Mouse (Mus musculus): ENCODE measurements at regions not wholly inside any gene's neighbourhood (a gene's known extent, or its start where the extent isn't known, plus 50 kb on each side); places are given as distances from the start of the nearest gene placed in this dataset.

DNA sequence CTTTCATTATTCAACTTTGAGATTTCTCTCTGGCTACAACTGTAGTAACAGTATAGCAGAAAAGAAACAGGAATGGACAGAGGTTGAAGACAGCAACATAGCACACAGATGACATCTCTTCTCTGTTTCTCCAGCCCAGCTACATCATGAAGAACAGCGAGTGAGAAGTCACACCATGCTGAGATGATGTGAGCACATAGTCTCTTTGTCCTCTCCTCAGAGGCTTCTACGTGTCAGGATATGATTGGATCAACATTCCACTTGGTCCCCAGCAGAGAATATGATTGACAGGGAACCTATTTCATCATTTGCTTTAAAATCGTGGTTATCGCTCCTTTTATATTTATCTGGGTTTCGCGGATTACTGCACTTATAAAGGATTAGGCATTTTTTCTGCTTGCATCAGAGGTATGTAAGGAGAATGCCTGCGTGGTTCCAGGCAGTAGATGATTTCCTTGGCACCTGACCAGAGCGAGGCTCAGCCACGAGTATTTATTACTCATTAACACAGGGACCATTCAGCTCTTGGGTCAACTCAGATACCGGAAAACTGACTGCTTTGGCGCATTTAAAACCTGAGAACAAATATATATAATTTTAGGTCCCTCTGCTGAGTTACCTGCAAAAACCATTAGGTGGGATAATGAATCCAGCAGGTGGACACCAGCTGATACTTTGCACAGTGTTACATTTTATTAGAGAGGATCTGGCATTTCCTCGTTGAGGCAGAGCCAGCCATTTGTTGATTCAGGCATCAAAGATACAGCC lies 237.9 kb upstream of the Gm5148 start:
- no peak for DNase-seq

DNA sequence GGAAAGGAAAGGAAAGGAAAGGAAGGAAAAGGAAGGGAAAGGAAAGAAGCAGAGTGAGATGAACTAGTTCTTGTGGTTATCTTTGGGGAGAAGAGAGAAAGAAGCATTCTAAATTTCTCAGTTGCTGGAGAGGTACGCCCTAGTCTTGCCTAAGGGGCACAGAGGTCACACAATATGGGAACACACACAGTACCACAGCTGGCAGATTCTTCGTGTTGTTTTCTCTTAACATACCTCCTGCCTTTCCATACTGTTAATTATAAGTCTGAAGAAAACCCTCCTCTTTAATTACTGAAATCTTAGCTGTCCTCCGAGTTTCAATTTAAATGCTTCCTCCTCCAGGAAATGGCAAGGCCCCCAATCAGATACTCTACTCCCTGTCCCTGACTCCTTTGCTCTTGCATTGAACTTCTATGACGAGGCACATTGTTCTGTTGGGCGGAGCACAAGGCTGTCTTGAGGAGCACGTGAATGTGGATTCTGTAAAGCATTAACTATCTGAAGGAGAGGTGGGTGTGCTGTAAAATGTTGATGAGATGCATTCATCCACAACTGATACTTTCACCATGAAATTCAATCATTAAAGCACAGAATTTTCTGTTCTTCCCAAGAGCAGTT lies 234.2 kb upstream of the Gm5148 start:
- DNase-seq = no peak

DNA sequence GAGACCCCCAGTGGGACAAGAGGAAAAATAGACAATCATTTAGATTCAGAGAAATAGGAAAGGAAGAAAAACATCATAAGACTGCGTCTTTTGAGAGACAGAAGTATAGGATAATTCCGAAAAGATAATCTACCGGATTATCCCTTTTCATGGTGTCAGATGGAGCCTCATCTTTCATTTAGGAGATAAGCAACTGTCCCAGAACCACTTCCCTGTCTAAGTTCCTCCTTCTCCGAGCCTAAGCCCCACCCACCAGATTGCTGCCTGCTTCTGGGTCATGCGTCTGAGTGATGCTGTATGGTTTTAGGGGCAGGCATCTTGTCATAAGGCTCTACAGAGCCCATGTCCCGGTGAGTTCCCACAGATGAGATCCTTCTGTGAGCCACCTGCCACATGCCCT lies 232.3 kb upstream of the Gm5148 start:
- no peak for DNase-seq

DNA sequence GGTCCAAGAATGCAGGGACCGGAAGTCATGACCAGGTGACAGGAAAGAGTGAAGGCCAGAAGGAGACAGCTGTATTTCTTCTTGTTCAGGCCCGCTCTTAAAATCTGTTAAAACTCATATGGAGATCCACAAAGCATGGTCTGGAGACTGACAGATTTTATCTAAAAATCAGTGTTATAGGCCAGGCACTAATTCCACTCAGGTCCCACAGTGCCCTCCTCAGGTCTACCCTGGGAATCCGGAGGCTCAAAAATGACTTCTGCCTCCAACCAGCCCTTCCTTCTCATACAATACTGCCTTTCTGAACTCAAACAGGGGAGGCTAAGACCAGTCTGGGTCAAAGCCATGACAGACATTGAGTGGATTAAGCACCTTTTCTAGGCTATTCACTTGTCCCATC lies 228.6 kb upstream of the Gm5148 start:
- peak; percentile 12 for DNase-seq

DNA sequence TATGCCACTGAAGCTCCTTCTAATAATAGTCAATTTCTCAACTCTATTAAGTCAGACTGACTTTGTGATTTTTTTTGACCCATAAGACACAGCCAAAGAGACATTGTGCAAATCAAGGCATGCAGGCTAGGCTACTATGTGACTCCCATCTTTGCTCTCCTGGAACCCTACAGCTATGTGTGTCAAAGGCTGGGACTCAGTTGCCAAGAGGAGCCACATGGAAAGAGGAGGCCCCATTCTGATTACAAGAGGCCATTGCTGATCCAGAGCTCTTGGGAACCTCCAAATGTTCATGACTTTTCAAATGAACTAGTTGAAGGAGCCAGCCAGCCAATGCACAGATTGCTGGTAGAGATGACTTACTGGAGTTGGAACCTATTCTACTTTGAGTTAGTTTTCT lies 228.0 kb upstream of the Gm5148 start:
- DNase-seq = no peak

DNA sequence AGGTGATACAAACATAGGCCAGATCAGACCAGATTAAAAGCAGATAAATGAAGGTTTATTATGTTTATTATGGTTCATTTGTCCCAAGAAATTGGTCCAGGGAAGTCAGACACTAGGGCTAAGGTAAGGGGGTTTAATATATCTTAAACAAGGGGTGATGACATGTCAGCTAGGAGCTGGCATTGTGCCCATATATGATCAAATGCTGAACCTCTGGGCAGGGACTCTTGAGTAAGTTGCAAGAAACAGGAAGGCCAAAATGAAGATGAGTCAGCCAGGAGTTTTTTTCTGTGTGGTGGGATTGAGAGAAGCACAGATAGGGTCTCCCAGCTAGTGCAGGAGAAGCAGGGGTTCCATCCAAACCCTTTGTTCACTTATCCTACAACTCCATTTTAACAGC lies 219.4 kb upstream of the Gm5148 start:
- no peak for DNase-seq

DNA sequence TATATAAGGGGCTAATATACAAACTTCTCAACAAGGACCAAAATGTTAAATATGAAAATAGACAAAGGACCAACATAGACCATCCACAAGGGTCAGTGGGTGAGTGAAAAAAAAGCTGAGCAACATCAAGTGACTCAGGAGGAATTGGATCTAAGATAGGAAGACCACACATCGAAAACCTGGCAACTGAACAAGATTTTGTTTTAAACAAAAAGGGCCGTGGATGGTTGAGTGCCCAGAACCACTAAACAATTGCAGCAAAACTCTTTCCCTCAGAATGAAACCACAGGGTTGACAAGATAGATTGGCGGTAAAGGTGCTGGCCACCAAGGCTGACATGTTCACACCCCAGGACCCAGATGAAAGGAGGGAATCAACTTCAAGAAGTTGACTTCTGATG lies 215.7 kb upstream of the Gm5148 start:
- no peak for DNase-seq

DNA sequence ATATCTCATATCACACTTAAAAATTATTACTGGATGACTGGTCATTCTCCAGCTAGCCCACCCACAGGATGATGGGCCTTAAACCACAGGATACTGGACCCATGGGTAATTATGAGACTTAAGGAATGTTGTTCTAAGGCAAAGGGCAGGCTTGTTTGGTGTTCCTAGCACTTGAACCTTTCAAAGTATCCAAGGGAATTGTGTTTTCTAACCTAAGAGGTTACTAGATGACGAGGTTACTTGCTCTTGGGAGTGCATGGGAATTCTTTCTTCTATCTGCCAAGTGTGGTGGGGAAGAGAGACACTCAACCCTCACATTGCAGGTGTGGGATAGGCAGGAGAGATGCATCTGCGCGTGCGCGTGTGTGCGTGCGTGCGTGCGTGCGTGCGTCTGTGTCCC lies 214.6 kb upstream of the Gm5148 start:
- DNase-seq = no peak

DNA sequence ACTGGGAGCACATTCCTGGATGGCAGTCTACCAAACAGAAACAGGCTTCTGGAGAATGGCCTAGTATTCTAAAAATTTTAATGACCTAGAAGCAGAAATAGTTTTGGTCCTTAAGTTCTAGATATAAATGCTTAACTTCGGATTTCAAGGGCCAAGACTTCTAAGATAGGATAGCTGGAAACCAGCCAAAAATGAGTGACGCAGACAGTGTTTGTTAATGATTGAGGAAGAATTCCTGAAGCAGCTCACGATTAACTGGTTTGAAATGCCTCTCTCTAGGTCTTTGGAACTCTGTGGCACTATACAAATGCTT lies 213.9 kb upstream of the Gm5148 start:
- no peak for DNase-seq

DNA sequence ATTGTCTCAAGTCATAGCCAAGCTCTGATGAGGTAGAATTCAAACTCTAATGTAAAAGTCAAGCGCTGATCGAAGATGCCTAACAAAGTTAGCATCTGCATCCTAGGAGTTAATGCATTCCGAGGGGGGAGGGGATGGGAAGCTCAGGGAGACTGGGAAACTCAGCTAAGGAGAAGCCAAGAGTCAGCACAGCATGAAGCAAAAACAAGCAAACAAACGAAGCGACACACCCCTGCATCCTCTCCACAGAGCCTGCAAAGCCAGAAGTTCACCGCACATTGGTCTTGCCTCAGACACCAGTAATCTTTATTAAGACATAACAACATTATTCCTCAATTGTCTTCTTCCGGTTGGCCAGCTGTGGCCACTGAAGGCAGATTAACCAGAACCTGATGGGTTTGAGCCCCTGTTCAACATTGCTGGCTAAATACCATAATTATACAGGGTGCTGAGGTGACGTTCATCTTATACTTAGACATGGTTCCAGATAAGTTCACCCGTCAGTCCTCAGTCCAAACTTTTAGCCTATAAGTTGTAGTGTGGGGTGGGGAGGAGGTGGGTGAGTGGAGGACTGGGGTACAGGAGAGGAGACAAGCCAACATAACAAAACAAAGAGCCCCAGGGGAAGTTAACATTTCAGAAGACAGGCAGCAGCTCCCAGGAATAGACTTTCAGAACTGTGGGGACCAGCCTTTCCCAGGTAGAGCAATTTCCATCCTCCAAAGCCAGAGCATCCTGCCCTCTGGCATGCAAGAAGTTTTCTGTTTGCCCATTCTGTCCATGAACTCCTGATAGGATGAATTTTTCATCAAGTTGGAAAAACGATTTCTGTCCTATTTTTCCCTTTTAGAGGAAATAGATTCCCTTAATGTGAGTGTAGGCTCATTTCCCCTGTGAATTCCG lies 213.3 kb upstream of the Gm5148 start:
- DNase-seq = no peak

DNA sequence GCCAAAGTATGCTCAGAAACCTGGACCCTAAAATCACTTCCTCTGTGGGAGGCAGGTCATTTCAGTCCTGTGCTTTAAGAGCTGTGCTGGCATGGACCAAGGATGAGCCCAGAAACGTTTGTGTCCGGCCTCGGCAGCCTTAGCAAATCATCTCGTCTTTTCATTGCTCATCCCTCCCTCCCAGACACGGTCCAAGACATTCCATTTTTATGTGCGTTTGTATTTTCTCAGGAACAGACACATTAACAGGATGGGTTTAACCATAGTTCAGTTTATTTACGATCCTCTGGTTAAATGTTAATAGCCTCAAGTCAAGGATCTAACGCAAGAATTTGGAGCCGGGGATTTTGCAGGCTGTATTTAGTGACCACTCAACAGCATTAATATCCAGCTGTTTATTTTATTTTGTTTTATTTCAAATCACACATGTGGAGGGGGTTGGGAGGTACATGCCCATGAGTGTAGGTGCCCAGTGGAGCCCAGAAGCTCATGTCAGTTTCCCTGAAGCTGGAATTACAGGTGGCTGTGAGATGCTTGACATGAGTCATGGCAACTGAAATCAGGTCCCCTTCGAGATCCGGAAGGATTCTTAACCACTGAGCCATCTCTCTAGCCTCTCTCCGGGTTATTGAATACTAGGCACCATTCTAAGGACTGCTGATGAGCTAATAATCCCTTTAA lies 212.1 kb upstream of the Gm5148 start:
- no peak for DNase-seq

DNA sequence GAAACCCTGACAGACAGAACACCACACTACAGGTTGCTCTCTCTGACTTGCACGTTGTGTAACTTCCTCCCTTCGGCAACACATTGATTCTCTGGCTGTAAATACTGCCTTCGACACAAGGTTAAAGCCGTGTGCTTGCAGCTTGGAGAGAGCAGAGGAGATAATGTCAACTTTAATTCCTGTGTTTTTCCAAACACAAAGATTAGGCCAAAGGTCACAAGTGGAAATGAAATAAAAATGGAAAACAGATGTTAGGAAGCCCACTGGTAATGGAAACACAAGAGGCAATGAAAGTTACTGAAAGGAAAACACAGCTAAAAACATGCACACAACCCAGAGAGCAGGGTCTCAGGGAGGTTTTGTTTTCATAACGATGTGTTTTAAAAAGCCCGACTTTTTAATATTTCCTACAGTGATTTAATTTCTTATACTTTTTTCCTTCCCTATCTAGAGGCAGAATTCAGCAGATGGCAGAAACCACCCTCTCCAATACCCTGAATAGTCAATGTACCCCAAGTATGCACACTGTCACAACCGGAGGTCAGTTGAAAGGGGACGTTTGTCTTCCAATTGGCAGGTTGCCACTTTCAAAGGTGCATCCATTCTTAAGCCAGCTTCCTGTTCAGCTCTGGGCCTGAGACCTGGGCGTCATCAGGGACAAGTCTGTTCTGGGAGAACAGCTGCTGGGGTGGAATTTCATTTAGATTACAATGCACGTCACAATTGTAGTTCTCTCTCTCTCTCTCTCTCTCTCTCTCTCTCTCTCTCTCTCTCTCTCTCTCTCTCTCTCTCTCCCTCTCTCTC lies 210.8 kb upstream of the Gm5148 start:
- DNase-seq = no peak

DNA sequence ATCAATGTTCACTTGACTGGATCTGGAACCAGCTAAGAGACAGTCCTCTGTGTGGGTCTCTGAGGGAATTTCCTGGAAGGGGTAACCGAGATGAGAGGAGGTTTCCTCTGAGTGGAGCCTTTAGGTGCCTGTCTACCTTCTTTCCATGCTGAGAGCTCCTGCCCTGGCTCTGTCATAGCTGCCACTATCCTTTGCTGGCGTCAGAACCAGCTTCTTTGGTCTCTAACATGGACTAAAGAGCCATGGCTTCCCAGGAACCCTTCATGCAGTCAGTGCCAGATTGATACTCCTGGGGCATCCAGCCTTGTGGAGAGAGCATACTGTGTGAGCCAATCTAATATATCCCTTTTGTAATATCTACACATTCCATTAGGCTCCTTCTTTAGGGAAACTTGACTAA lies 209.9 kb upstream of the Gm5148 start:
- DNase-seq = no peak

DNA sequence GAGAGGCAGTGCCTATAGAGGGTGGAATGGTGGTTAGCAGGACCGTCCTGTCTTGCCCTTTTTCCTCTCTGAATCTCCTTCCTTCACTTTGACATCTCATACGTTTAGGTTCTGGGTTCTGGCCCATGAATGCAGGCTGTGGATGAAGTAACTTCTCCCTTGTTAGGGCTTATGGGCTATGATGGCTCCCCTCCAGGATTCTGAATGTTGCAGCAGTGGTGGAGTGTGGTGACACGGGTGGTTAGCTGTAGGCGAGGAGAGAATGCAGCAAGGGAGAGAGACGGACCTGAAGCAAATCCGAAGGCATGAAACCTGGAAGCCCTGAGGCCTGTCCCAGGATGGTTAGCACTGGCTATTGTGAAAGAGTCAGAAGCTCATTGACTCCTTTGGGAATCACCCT lies 204.4 kb upstream of the Gm5148 start:
- no peak for DNase-seq

DNA sequence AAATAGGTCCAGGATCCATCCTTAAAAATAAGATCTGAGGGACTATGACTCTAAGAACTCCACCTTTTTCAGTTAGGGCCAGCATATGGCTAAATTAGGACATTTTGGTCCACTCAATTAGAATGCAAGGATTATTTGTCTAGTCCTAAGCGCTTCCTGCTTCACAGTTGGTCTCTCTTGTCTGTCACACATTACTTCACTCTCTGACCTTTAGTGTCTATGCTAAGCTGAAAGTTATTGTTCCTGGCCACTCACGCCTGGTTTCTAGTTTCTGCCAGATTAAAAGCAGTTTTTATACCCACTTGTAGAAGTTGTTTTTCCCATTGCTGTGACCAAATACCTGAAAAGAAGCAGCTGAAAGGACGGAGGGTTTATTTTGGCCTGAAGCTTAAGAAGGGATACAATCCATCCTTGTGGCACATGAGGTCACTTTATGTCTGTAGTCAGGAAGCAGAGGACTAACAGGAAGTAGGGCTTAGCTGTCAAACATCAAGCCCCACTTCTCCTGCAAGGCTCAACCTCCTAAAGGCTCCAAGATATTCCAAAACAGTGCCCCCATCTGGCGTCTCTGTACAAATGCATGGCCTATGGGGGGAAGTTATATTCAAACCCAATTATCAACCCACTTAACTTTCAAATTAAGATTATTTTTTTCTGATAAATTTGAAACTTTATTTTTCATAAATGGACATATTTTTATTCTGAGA lies 195.3 kb upstream of the Gm5148 start:
- no peak for DNase-seq

DNA sequence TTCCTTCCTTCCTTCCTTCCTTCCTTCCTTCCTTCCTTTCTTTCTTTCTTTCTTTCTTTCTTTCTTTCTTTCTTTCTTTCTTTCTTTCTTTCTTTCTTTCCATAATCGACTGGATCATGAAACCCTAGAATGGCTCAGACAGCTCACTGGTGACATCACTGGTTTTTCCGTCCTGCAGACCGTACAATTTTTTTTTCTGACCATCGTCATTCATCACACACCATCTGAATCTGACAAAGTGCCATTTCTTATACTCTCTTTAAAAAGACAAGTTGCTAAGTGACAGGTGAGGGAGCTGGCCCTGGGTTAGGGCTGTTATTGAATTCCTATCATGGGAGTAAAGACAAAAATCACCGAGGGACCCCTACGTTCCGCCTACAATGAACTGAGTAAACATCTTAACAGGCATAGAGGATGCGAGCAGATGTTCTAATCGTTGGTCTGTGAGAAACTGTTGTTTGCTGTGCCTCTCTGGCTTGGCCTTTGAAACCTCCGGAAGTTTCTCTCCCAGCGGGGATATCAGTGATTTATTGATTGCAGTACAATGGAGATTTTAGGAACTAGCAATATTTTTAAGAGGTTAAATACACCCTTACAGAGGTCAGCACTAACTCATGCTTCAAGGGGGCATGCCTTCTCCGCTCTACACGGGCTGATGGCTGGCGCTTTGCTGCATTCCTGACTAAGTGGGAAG lies 192.6 kb upstream of the Gm5148 start:
- no peak for DNase-seq

DNA sequence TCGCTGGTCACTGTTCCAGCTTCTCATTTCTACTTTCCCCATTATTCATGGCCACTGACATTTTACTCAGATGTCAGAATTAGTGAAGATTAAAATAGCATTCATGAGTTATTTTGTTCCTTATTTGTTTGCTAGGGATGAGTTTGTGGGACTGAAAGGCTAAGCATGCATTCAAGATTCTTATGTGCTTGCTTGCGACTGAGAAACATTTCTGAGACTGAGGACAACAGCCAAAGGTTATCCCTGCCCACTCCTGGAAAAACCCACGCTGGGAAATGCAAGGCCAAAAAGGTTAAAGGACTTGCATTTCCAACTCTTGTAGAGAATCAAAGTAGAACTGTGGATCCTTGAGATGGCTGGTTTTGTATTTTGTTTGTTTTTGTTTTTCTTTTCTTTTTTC lies 192.0 kb upstream of the Gm5148 start:
- no peak for DNase-seq

DNA sequence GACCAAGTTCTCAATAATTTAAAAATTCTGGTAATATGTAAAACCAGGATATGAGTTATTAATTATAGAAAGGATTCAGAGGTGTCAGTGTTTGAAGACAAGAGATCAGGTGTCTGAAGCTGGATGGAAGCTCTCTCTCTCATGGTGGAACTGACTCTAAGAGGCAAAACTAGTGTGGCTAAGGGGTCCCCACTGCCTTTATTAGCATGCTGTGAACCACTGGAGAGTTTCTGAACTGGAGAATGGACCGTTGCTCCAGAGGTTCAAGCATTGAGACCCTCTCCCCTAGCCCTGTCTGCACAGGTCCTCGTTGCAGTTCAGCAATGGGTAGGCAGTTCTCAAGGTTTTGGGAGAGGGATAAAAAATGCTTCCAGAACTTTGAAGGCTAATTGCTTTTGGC lies 191.4 kb upstream of the Gm5148 start:
- no peak for DNase-seq

DNA sequence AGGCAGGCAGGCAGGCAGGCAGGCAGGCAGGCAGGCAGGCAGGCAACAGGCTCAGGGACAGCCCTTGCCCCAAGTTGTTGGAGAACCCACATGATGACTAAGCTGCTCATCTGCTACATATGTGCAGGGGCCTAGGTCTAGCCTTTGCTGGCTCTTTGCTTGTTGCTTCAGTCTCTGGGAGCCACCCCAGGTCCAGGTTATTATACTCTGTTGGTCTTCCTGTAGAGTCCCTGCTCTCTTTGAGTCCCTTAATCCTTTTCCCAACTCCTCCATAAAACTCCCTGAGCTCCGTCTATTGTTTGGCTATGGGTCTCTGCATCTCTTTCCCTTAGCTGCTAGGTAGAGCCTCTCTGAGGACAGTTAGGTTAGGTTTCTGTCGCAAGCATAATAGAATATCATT lies 189.8 kb upstream of the Gm5148 start:
- no peak for DNase-seq

DNA sequence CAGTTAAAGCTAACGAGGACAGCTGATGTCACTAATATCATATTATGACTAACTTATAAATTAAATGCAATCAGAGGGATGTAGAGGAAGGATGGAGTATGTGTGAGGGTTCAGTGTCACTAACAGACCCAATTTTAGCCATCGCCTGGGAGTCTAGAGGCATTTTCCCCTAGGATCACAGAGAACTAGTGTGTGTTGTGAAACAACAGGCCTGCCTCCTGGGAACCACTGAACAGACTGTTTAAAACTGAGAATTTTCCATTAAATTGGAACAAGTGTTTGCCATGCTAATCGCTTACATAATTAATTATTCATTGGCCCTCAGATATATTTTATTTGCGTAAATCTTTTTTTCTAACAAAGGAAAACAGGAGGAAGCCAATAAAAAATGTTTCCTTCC lies 185.5 kb upstream of the Gm5148 start:
- DNase-seq = no peak

DNA sequence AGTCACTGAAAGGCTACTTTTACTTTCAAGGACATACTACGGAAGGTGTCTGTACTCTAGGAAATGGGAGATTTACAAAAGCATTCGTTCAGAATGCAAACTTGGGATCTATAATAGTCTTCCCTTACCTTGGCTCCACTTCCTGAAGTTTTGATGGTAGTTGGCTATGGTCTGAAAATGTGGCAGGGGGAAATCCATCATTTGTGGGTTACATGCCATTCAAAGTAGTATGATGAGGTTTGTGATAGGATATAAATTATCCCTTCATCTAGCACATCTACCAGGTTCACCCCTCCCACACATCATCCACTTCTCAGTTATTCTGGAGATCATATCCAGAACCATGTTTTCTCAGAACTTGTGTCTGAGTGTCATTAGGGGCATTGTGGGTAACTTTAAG lies 184.7 kb upstream of the Gm5148 start:
- DNase-seq = no peak

Data from thymus, postnatal 25 days (tissue).